Mouse (Mus musculus) right cerebral cortex, postnatal 36 days (tissue): ENCODE data around the gene Josd2.

Experiments
- DNase-seq, 2 experiments: peaks; one replicate each; pipeline ENCODE4 v3.0.0; 2022; ENCODE audit warnings: low spot score in 2 of 2, mixed read lengths in 1 of 2

Josd2 gene

DNA sequence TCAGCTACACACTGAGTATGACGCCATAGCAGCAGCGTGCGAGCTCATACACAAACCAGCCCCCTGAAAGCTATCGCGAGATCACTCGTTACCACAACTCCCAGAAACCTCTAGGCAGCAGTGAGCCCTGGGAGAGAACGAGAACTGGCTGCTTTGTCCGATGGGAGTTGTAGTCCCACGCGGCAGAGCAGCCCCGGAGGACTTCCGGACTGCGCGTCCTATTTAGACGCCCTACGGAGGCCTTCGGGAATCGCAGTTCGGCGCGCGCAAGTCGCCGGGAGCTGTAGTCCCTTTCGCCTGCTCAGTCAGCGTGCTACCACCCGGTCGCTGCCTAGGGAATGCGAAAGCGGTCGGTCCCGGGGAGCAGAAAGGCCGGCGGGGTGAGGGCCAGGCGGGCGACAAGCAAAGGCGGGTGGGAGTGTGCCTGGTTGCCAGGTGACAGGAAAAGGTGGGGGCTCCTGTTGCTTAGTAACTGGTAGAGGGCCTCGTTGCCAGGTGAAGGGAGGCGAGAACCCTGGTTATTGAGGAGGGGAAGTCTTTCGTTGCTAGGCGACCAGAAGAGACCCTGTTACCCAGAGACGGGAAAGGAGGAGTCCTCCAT lies at the start of gene Josd2:
TSS of gene Josd2 (plus strand) at position 170 of the 601 bp plus-strand sequence.
- DNase-seq, result peak; percentile 95 to 98

DNA sequence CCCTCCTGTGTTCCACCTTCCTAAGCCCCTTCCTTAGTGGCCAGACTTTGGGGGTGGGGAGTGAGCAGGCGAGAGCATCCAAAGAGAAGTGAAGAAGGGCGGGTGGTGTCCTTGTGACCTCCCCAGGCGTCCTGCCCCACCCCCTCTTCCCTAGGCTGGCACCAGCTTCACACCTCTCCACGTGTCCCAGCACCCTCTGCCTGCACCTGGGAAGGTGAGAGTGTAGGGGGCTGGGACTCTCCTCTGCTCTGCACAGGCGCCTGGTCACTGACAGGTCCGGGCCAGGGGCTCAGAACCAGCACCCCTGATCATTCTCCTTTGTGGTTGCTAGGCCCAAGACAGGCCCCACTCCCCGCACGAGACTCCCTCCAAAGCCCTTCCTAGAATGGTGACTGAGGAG lies 40.1 kb upstream of the Josd2 start:
- DNase-seq, result no peak

DNA sequence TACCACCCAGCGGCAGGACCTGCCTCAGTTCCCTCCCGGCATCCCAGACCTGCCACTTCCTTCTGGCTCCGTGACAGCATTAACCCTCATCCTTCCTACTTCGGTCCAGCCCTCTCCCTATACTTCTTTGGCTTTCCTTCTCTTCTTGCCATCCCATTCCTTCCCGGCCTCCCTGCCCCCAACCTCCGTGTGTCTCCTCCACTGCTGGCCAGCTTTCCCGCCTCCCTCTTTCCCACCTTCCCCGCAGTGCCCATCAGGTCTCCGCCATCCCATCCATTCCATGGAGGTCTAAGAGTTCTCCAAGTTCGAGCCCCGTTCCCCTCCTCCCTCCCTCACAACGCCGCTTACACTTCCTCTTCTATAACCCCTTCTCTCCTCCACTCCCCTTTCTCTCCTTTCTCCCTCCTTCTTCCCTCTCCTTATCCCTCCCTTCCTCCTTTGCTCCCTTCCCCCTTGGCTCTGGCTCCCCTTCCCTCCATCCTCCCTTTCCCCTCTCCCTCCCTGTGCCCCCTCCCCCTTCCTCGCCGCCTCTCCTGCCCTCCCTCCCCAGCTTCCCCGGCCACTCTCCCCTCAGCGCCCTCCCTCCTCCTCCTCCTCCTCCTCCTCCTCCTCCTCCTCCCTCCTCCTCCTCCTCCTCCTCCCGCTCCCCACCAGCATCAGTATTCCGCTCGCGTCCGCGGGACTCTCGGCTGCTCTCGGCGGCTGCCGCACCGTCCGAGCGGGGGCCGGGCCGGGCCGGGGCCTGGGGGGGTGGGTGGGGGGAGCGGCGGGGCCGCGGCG lies 39.4 kb upstream of the Josd2 start:
- DNase-seq, result no peak

DNA sequence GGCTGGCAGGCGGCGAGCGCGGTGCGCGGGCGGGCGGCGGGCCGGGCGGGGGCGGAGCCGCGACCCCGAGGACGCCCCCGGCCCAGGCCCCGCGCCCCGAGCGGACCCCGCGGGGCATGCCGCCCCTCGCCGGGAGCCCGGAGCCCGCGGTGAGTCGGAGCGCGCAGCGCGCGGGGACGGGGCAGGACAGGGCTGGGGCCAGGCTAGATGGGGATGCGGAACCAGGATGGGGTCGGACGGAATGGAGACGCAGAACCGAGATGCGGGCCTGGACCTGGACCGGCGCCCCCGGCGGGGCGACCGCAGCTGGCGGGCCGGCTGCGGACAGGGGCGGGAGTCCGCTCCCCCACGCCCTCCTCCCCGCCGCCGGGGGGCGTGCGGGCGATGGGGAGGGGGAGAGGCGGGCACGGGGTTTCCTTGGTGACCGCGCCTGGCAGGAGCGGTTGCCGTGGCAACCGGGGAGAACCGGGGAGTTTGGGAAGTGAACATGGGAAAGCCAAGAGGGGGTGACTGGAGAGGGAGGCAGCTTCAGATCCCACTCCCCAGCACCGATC lies 38.7 kb upstream of the Josd2 start, which contains the start of gene Lrrc4b:
TSS of gene Lrrc4b (plus strand) at position 51 of the 554 bp plus-strand sequence.
- DNase-seq, result peak; percentile 77

DNA sequence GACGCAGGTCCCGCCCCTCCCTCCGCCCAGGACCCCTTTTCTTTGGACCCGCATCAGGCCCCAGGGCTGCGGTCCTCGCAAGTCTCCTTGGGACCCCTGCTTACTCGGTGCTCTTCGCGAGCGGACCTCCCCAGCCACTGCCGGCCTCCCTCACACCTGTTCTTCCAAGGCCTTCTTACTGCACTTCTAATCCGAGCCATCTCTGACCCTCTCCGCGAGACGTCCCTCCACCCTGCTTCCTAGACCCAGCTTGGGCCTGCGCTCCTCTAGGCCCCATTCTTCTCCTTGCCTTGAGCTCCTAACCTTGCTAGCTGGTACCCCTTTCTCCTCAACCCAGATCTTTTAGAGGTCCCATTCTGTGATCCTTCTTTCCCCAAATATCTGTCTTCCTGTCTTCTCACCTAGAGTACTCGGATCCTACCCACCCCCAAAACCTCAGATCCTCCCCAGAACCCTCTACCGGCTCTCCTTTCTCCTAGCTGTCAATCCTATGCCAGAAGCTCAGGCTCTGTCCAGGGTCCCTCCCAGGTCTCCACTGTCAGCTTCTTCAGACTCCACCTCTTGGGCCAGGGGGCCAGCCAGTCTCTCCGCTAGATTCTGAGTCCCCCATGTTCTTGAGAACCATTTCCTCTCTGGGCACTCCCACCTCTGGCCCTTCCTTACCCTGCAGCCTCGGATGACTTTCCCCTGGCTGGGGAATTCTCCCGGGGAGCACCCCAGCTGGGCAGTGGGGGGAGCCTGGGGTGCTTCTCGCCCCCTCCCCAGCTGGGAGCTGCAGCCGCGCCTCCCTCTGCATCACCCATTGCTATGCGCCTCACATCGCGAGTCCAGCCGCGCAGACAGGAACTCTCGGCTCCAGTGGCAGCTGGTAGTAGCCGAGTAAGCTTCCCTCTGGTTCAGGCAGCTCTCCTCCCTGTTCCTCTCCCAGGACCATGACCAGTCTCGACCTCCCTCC lies 38.0 kb upstream of the Josd2 start:
- DNase-seq, result no peak

DNA sequence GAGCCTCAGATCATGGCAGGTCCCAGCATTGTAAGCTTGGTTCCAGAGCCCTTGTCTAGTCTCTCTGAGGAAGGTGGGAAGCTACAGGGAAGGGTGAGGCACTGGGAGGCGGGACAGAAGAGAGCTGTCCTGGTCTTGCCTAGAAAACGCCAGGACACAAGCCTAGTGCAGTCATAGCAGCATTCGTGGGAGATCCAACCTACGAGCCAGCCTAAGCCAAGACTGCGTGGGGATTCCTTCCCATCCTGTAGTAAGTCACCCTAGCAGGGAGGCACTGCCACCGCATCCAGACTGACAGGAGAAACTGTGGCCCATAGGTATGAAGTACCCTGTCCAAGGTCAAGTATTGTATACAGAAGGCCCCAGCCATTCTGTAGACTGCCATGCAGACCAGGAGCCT lies 35.2 kb upstream of the Josd2 start:
- no peak for DNase-seq

DNA sequence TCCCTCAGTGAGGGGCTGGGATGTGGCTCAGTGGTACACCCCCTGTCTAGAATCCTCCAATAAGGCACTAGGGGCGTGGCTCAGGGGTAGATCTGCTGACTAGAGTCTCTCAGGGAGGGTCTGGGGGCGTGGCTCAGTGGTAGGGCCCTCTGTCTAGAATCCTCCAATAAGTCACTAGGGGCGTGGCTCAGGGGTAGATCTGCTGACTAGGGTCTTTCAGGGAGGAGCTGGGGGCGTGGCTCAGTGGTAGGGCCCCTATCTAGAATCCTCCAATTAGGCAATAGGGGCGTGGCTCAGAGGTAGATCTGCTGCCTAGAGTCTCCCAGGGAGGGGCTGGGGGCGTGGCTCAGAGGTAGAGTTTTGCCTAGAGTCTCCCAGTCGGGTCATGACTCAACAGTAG lies 34.4 kb upstream of the Josd2 start:
- no peak for DNase-seq

DNA sequence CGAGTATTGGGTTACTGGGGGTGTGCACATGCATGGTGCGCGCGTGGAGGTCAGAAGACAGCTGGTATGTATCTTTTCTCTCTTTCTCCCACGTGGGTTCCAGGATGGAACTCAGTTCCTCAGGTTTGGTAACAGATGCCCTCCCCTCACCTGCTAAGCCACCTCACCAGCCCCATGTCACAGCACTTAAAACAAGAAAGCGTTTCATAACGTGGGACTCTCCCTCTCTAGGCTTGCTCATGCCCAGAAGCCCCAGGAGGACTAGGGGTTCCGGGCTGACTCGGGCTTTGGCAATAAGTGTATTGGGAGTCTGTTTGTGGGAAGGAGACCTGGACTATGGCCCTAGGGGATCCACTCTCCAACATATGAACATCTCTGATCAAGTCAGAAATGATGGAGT lies 33.7 kb upstream of the Josd2 start:
- no peak for DNase-seq

DNA sequence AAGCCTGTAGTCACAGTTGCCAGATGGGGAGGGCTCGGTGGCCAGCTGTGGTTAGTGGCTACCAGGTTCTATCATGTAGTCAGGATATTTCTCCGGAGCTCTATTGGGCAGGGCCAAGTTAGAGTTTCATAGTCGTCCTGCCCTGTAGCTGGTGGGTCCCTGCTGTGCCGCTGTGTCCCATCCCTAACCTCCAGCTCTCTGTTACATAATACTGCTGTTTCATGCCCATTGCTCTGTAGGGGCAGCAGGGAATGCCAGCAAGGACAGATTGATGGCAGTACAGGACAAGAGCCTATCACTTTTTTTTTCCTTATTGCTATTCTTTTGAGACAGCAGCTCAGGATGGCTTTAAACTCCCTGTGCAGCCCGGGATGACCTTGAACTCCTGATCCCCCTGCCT lies 32.0 kb upstream of the Josd2 start:
- no peak for DNase-seq

DNA sequence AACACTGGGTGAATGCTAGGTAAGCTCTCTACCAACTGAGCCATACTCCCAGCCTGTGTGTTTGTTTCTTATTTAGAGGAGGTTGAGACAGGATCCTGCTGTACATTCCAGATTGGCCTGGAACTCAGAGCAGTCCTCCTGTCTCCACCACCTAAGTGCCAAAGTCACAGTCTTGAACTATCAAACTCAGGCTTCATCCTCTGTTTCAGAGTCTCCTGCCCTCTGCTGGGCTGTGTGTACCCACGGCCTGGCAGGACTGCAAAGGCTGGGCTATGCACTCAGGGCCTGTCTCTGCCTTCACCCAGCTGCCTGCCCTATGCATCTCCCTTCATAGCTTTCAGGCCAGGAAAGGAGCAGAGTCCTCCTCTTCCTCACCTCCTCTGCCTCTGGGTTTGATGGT lies 31.5 kb upstream of the Josd2 start:
- DNase-seq, result no peak

DNA sequence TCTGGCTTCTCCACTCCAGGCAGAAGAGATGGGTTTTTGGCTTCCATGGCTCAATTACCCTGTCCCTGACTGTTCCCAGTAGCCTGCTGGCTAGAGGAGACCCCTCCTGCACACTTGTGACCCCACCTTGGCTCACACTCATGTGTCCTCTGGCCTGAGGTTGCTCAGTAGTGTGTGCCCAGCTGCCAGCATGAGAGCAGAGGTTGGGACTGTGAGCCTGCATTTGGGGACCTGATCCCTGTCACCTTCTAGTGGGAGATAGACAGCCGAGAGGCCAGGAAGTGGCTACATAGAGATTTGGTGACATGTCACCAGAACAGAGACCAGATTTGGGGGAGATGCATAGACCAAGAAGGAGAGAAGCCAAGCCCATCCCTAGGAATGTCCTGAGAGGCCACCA lies 30.6 kb upstream of the Josd2 start:
- DNase-seq, result no peak

DNA sequence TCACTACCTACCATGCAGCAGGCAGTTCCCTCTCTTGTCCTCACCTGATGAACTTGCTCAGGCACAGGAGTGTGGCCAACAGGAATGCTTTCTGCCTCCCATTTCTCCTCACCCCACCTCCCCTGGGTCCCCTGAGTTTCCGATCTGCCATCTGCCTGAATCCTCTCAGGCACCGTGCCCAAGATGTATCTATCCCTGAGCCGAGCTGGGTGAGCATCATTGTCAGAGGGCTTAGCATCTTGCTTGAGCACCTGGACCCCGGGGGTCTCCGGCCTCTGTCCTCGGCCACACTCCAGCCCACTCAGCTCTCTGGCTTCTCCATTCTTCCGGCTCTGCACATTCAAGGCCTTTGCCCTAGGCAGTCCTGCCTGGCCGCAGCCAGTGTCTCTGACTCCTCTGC lies 29.8 kb upstream of the Josd2 start:
- DNase-seq, result no peak

DNA sequence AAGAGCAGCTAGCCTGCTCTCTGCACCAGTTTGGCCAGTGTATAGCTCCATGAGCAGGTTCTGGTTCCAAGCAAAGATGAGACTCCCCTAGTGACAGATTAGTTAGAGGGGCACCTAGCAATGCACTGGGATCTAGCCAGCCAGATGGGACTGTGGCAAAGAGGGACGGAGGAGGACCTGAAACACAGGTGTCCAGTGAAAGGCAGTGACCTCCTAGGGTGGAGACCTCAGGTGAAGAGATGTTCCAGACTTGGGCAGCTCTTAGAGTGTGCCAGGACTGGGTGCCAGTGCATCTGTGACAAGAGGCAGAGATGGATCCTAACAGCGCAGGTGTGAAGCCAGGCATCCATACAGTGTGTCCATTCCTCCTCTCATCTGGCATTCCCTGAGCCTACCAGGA lies 28.1 kb upstream of the Josd2 start:
- no peak for DNase-seq

DNA sequence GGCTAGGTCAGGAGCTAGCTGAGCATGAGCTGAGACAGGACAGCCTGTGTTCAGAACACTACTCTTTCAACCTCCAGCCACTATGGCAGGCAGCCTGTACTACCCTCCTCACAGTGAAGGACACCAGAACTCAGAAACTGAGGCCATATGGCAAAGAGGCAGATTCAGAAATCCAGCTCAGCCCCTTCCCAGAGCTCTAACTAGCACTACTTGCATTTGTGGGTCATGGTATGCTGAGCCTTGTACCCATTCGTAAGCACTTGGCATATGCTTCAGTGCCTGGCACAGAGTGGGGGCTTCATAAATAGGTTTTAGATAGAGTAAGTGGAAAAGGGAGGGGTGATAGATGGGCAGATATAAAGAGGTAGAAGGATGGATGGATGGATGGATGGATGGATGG lies 27.3 kb upstream of the Josd2 start:
- DNase-seq, result no peak

DNA sequence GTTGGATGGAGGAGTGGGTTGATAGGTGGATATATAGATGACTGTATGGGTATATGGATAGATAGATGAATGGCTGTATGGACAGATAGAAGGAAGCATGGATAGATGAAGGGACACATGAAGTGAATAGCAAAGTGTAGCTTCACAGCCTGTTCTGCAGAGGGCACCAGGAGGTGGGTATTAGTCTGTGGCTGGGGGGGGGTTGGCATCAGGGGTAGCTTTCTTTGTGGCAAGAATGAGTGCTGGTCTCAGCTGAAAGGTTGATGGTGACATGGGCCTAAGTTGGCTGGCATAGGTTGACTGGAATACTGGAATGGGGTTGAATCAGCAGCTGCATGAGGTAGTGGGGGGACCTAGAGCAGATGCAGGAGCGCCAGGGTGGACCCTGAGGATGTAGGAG lies 26.6 kb upstream of the Josd2 start:
- no peak for DNase-seq

DNA sequence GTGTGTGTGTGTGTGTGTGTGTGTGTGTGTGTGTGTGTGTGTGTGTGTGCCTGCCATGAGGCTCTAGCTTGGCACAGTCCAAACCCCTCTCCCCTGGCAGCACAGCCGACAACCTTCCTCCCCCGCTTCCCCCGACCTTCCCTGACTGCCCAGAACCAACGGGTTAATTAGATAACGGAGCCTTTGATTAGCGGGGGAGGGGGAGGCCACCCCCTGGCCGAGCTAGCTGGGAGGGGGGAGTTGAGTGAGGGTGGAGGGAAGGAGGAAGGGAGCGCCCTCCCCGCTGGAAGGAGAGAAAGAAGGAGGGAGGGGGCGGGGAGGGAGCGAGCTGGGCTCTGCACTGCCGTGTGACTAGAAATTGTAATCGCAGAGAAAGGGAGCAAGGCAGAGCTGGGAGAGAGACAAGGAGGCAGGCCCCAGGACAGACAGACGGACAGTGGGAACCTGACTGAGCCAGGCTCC lies 26.1 kb upstream of the Josd2 start:
- DNase-seq, result peak in 1 of 2 experiments; percentile 63

DNA sequence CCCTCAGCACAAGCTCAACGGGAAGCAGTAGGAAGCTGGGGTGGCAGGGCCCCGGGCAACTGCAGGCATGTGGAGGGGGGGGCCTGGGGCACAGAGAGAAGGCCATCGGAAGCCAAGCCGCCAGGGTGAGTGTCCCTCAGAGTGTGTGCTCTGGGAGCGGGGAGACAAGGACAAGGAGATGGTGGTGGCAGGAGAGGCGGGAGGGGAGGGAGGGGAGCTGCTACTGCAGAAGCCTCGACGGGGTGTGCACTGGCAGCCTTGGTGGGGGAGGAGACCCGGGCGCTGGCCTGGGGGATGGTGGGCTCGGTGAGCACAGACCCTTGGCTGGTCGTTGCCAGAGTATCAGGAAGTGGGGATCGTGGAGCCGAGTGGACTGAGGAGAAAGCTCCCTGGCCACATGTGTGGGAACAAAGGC lies 25.4 kb upstream of the Josd2 start:
- no peak for DNase-seq

DNA sequence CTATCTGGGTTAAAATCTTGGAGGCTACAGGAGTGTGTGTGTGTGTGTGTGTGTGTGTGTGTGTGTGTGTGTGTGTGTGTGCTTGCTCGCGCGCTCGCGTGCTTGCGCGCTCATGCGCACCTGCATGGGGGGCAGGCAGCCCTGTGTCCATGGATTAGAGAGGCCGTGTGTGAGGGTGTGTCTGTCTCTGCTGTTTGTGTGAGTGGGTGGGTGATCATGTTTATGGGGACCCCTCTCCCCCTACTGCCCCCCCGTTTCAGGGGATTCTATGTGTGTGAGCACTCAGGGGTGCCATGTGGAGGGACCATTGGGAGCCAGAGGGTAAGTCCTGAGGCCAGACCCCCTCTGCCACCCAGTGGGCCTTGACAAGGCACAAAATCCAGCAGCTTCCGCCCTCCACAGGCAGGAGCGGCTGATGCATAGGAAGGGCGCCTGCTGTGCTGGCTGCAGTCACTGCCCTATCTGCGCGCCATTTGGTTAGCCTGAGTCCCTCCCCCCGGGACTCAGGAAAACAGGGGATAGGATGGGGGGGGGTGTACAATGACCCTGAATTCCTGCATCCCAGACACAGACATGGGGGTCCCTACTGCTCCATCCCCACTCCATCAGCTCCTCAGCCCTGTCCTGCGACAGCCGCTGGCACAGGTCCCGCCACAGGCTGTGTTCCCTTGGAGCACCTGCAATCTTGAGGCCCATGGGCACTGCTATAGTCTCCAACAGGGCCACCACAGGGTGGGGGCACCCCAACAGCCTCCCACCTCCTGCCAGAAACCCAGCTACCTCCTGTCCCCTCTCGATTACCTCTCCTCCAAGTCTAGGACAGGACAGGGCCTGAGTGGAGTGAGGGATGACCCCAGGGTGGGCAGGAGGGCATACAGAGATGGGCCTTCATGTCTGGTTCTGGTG lies 24.3 kb upstream of the Josd2 start:
- no peak for DNase-seq

DNA sequence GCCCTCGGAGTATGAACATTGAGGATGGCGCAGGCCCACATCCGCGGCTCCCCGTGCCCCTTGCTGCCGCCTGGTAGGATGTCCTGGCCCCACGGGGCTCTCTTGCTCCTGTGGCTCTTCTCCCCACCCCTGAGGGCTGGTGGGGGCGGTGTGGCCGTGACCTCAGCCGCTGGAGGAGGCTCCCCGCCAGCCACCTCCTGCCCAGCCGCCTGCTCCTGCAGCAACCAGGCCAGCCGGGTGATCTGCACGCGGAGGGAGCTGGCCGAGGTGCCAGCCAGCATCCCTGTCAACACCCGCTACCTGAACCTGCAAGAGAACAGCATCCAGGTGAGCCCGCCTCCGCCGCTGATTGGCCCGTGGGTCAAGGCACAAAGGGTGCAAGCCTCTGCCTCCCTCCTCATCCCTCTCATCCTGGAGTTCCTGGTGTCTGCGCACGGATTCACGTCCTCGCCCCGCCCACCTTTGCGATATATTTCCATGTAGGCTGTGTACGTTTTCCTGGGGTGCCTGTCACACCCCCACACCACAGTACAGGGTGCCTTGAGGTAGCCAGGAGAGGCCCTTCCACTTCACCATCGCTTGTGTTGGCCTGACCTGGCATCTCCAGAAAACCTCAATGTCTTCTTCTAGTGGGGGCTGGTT lies 22.8 kb upstream of the Josd2 start:
- DNase-seq, result no peak

DNA sequence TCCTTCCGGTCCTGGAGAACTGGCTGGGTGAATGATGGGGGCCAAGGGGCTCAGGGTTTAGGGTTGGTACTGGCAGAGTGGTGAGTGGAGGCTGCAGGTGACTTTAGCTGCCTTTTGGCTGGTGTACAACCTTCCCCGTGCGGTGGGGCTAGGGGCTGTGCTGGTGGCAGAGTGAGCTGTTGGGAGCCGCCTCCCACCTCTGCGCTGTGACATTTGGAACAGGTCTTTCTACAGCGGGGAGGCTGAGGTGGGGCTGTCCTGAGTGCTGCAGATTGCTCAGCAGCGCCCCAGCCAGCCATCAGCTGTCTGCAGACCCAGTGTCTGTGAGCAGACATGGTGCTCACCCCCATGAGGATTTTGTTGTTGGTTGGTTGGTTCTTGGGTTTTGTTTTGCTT lies 22.3 kb upstream of the Josd2 start:
- DNase-seq, result no peak
